Mouse (Mus musculus): ENCODE data around the gene Pfdn4.

Pfdn4 gene

GRCm38 (mm10) chr2:170476643-170477042, 19.6 kb upstream of the Pfdn4 start:
- Histone ChIP-seq H3K36me3 (ENCODE audit: control insufficient read depth, insufficient read depth, low read length, poor library complexity, severe bottlenecking) (no peaks in the 10 kb centered on the region), H3K27me3 (ENCODE audit: control insufficient read depth, insufficient read depth, low read length, poor library complexity, severe bottlenecking) (no peaks in the 10 kb centered on the region; the same call in 1 of the 2 replicates)
- no peak for DNase-seq (ENCODE audit: low read depth, low spot score)

GRCm38 (mm10) chr2:170482019-170482540, 14.1 kb upstream of the Pfdn4 start:
- H3K36me3 ChIP-seq (ENCODE audit: control insufficient read depth, insufficient read depth, low read length, poor library complexity, severe bottlenecking): no peaks in the 10 kb centered on the region
- no peak for DNase-seq (ENCODE audit: low read depth, low spot score)
- no peaks in the 10 kb centered on the region; the same call in 1 of the 2 replicates for H3K27me3 ChIP-seq (ENCODE audit: control insufficient read depth, insufficient read depth, low read length, poor library complexity, severe bottlenecking)

GRCm38 (mm10) chr2:170483914-170484313, 12.3 kb upstream of the Pfdn4 start:
- Histone ChIP-seq H3K36me3 (ENCODE audit: control insufficient read depth, insufficient read depth, low read length, poor library complexity, severe bottlenecking) (no peaks in the 10 kb centered on the region), H3K27me3 (ENCODE audit: control insufficient read depth, insufficient read depth, low read length, poor library complexity, severe bottlenecking) (no peaks in the 10 kb centered on the region; the same call in 1 of the 2 replicates)
- no peak for DNase-seq (ENCODE audit: low read depth, low spot score)

GRCm38 (mm10) chr2:170487202-170487601, 9.0 kb upstream of the Pfdn4 start:
- DNase-seq (ENCODE audit: low read depth, low spot score): no peak
- H3K36me3 ChIP-seq (ENCODE audit: control insufficient read depth, insufficient read depth, low read length, poor library complexity, severe bottlenecking): no peaks in the 10 kb centered on the region

GRCm38 (mm10) chr2:170487890-170488502, 8.2 kb upstream of the Pfdn4 start:
- peak; percentile 48 for DNase-seq (ENCODE audit: low read depth, low spot score)
- Histone ChIP-seq H3K27me3 (ENCODE audit: control insufficient read depth, insufficient read depth, low read length, poor library complexity, severe bottlenecking) (no peaks in the 10 kb centered on the region), H3K36me3 (ENCODE audit: control insufficient read depth, insufficient read depth, low read length, poor library complexity, severe bottlenecking) (no peaks in the 10 kb centered on the region)

More at GRCm38 (mm10) chr2:170487202-170487601, 9.0 kb upstream of the Pfdn4 start:
- no peaks in the 10 kb centered on the region for H3K27me3 ChIP-seq (ENCODE audit: control insufficient read depth, insufficient read depth, low read length, poor library complexity, severe bottlenecking)

GRCm38 (mm10) chr2:170494784-170495710, 1.2 kb upstream of the Pfdn4 start:
- DNase-seq (ENCODE audit: low read depth, low spot score): no peak
- H3K36me3 ChIP-seq (ENCODE audit: control insufficient read depth, insufficient read depth, low read length, poor library complexity, severe bottlenecking): no peaks in the 10 kb centered on the region

GRCm38 (mm10) chr2:170497091-170497566, 901 bp downstream of the Pfdn4 start, which contains the start of gene Cyp24a1:
Gene Cyp24a1, minus strand, starts transcription at chr2:170497145.
- Histone ChIP-seq H3K36me3 (ENCODE audit: control insufficient read depth, insufficient read depth, low read length, poor library complexity, severe bottlenecking) (no peaks in the 10 kb centered on the region), H3K27me3 (ENCODE audit: control insufficient read depth, insufficient read depth, low read length, poor library complexity, severe bottlenecking) (no peaks in the 10 kb centered on the region)
- DNase-seq (ENCODE audit: low read depth, low spot score): no peak

More at GRCm38 (mm10) chr2:170494784-170495710, 1.2 kb upstream of the Pfdn4 start:
- H3K27me3 ChIP-seq (ENCODE audit: control insufficient read depth, insufficient read depth, low read length, poor library complexity, severe bottlenecking): no peaks in the 10 kb centered on the region

GRCm38 (mm10) chr2:170498011-170498410, 1.8 kb downstream of the Pfdn4 start:
- no peak for DNase-seq (ENCODE audit: low read depth, low spot score)
- H3K36me3 ChIP-seq (ENCODE audit: control insufficient read depth, insufficient read depth, low read length, poor library complexity, severe bottlenecking): no peaks in the 10 kb centered on the region
- no peaks in the 10 kb centered on the region for H3K27me3 ChIP-seq (ENCODE audit: control insufficient read depth, insufficient read depth, low read length, poor library complexity, severe bottlenecking)

- Histone ChIP-seq H3K27me3 (ENCODE audit: control insufficient read depth, insufficient read depth, low read length, poor library complexity, severe bottlenecking) (no peaks in the 10 kb centered on the region), H3K36me3 (ENCODE audit: control insufficient read depth, insufficient read depth, low read length, poor library complexity, severe bottlenecking) (no peaks in the 10 kb centered on the region)
- no peak for DNase-seq (ENCODE audit: low read depth, low spot score)
Observed at GRCm38 (mm10) chr2:170503343-170503742, 7.1 kb downstream of the Pfdn4 start.

- no peak for DNase-seq (ENCODE audit: low read depth, low spot score)
- Histone ChIP-seq H3K27me3 (ENCODE audit: control insufficient read depth, insufficient read depth, low read length, poor library complexity, severe bottlenecking) (no peaks in the 10 kb centered on the region), H3K36me3 (ENCODE audit: control insufficient read depth, insufficient read depth, low read length, poor library complexity, severe bottlenecking) (no peaks in the 10 kb centered on the region)
Observed at GRCm38 (mm10) chr2:170503983-170504382, 7.8 kb downstream of the Pfdn4 start.

- DNase-seq (ENCODE audit: low read depth, low spot score): peak; percentile 88
- Histone ChIP-seq H3K36me3 (ENCODE audit: control insufficient read depth, insufficient read depth, low read length, poor library complexity, severe bottlenecking) (no peaks in the 10 kb centered on the region), H3K27me3 (ENCODE audit: control insufficient read depth, insufficient read depth, low read length, poor library complexity, severe bottlenecking) (no peaks in the 10 kb centered on the region)
Observed at GRCm38 (mm10) chr2:170507734-170508133, 11.5 kb downstream of the Pfdn4 start.

- no peaks in the 10 kb centered on the region for H3K27me3 ChIP-seq (ENCODE audit: control insufficient read depth, insufficient read depth, low read length, poor library complexity, severe bottlenecking)
- no peaks in the 10 kb centered on the region for H3K36me3 ChIP-seq (ENCODE audit: control insufficient read depth, insufficient read depth, low read length, poor library complexity, severe bottlenecking)
- DNase-seq (ENCODE audit: low read depth, low spot score): peak; percentile 83
Observed at GRCm38 (mm10) chr2:170508821-170509220, 12.6 kb downstream of the Pfdn4 start.

GRCm38 (mm10) chr2:170511073-170511891, 15.1 kb downstream of the Pfdn4 start:
- H3K27me3 ChIP-seq (ENCODE audit: control insufficient read depth, insufficient read depth, low read length, poor library complexity, severe bottlenecking): no peaks in the 10 kb centered on the region
- H3K36me3 ChIP-seq (ENCODE audit: control insufficient read depth, insufficient read depth, low read length, poor library complexity, severe bottlenecking): no peaks in the 10 kb centered on the region; the same call in 1 of the 2 replicates
- peak; percentile 92 for DNase-seq (ENCODE audit: low read depth, low spot score)

- DNase-seq (ENCODE audit: low read depth, low spot score): no peak
- Histone ChIP-seq H3K36me3 (ENCODE audit: control insufficient read depth, insufficient read depth, low read length, poor library complexity, severe bottlenecking) (peaks cover 2% of the 10 kb centered on the region; the same call in 1 of the 2 replicates), H3K27me3 (ENCODE audit: control insufficient read depth, insufficient read depth, low read length, poor library complexity, severe bottlenecking) (no peaks in the 10 kb centered on the region)
Observed at GRCm38 (mm10) chr2:170513756-170514155, 17.5 kb downstream of the Pfdn4 start.
